Mouse (Mus musculus): ENCODE measurements around the gene Pex13. TPM values are rescaled to one million over a fixed set of nuclear protein-coding genes. Genes with fewer than 3 reads are reported as not detected.

The Pex13 gene
- polyA plus RNA-seq, 1 experiment from 2014 or later, result 34.1 TPM

GRCm38 (mm10) chr11:23664232-23664631 lies 1.5 kb downstream of the Pex13 start:
- Histone ChIP-seq H3K27me3 (ENCODE audit: control insufficient read depth, insufficient read depth, low read depth, low read length) (no peaks in the 10 kb centered on the region), H3K4me2 (ENCODE audit: low read length) (no peak overlapping the region), H3K9ac (ENCODE audit: low read depth, low read length) (no peak overlapping the region), H3K9me3 (replicated peaks; ENCODE audit: control insufficient read depth, low read length, poor library complexity, severe bottlenecking) (no peaks in the 10 kb centered on the region), H3K27ac (ENCODE audit: low read length) (no peak overlapping the region), H3K4me3 (ENCODE audit: low read depth, low read length) (no peak overlapping the region), H3K36me3 (ENCODE audit: control insufficient read depth, insufficient read depth, low read length) (no peaks in the 10 kb centered on the region), H3K4me1 (ENCODE audit: control insufficient read depth, insufficient read depth, low read length) (peaks cover 24% of the 10 kb centered on the region)
- no peak for ATAC-seq

GRCm38 (mm10) chr11:23657791-23658190 lies 8.0 kb downstream of the Pex13 start:
- no peaks in the 10 kb centered on the region for H3K36me3 ChIP-seq (ENCODE audit: control insufficient read depth, insufficient read depth, low read length)
- H3K9ac ChIP-seq (ENCODE audit: low read depth, low read length), result no peak overlapping the region
- WGBS, result 91% methylated on average over 2 of the region's 2 CpGs
- no peaks in the 10 kb centered on the region for H3K27me3 ChIP-seq (ENCODE audit: control insufficient read depth, insufficient read depth, low read depth, low read length)
- ATAC-seq, result no peak
- no peak overlapping the region for H3K27ac ChIP-seq (ENCODE audit: low read length)
- no peak overlapping the region for H3K4me3 ChIP-seq (ENCODE audit: low read depth, low read length)
- H3K9me3 ChIP-seq (replicated peaks; ENCODE audit: control insufficient read depth, low read length, poor library complexity, severe bottlenecking), result no peaks in the 10 kb centered on the region
- 0 out of 2 replicates have a peak, but pooled peaks cover 3% of the 10 kb centered on the region for H3K4me1 ChIP-seq (ENCODE audit: control insufficient read depth, insufficient read depth, low read length)
- H3K4me2 ChIP-seq (ENCODE audit: low read length), result no peak overlapping the region

GRCm38 (mm10) chr11:23653666-23654065 lies 12.1 kb downstream of the Pex13 start:
- no peak for ATAC-seq
- H3K36me3 ChIP-seq (ENCODE audit: control insufficient read depth, insufficient read depth, low read length), result peaks cover 7% of the 10 kb centered on the region; the same call in 1 of the 2 replicates
- WGBS, result 77% methylated on average over 3 of the region's 3 CpGs
- H3K4me3 ChIP-seq (ENCODE audit: low read depth, low read length), result no peak overlapping the region
- H3K27ac ChIP-seq (ENCODE audit: low read length), result no peak overlapping the region
- no peaks in the 10 kb centered on the region for H3K4me1 ChIP-seq (ENCODE audit: control insufficient read depth, insufficient read depth, low read length)
- H3K9me3 ChIP-seq (replicated peaks; ENCODE audit: control insufficient read depth, low read length, poor library complexity, severe bottlenecking), result no peaks in the 10 kb centered on the region
- no peaks in the 10 kb centered on the region for H3K27me3 ChIP-seq (ENCODE audit: control insufficient read depth, insufficient read depth, low read depth, low read length)
- no peak overlapping the region for H3K4me2 ChIP-seq (ENCODE audit: low read length)
- H3K9ac ChIP-seq (ENCODE audit: low read depth, low read length), result no peak overlapping the region

- Histone ChIP-seq H3K9ac (ENCODE audit: low read depth, low read length) (no peak overlapping the region), H3K27me3 (ENCODE audit: control insufficient read depth, insufficient read depth, low read depth, low read length) (no peaks in the 10 kb centered on the region), H3K4me3 (ENCODE audit: low read depth, low read length) (no peak overlapping the region), H3K27ac (ENCODE audit: low read length) (no peak overlapping the region), H3K4me1 (ENCODE audit: control insufficient read depth, insufficient read depth, low read length) (no peaks in the 10 kb centered on the region), H3K36me3 (ENCODE audit: control insufficient read depth, insufficient read depth, low read length) (peaks cover 9% of the 10 kb centered on the region; the same call in 1 of the 2 replicates), H3K4me2 (ENCODE audit: low read length) (no peak overlapping the region), H3K9me3 (replicated peaks; ENCODE audit: control insufficient read depth, low read length, poor library complexity, severe bottlenecking) (no peaks in the 10 kb centered on the region)
- ATAC-seq, result no peak
- 94% methylated on average over 3 of the region's 3 CpGs for WGBS
Measured at GRCm38 (mm10) chr11:23647835-23648234, 17.9 kb downstream of the Pex13 start.

- Histone ChIP-seq H3K4me2 (ENCODE audit: low read length) (no peak overlapping the region), H3K27ac (ENCODE audit: low read length) (no peak overlapping the region), H3K36me3 (ENCODE audit: control insufficient read depth, insufficient read depth, low read length) (peaks cover 9% of the 10 kb centered on the region; the same call in 1 of the 2 replicates), H3K4me1 (ENCODE audit: control insufficient read depth, insufficient read depth, low read length) (no peaks in the 10 kb centered on the region), H3K9ac (ENCODE audit: low read depth, low read length) (no peak overlapping the region), H3K9me3 (replicated peaks; ENCODE audit: control insufficient read depth, low read length, poor library complexity, severe bottlenecking) (no peaks in the 10 kb centered on the region), H3K4me3 (ENCODE audit: low read depth, low read length) (no peak overlapping the region), H3K27me3 (ENCODE audit: control insufficient read depth, insufficient read depth, low read depth, low read length) (no peaks in the 10 kb centered on the region)
- ATAC-seq, result no peak
Measured at GRCm38 (mm10) chr11:23647431-23647830, 18.3 kb downstream of the Pex13 start.

GRCm38 (mm10) chr11:23634573-23634972 lies 31.2 kb downstream of the Pex13 start:
- no peak overlapping the region for H3K9ac ChIP-seq (ENCODE audit: low read depth, low read length)
- H3K4me1 ChIP-seq (ENCODE audit: control insufficient read depth, insufficient read depth, low read length), result peaks cover 12% of the 10 kb centered on the region
- H3K4me3 ChIP-seq (ENCODE audit: low read depth, low read length), result no peak overlapping the region
- H3K4me2 ChIP-seq (ENCODE audit: low read length), result no peak overlapping the region
- no peak for ATAC-seq
- no peaks in the 10 kb centered on the region for H3K9me3 ChIP-seq (replicated peaks; ENCODE audit: control insufficient read depth, low read length, poor library complexity, severe bottlenecking)
- H3K36me3 ChIP-seq (ENCODE audit: control insufficient read depth, insufficient read depth, low read length), result no peaks in the 10 kb centered on the region
- 75% methylated on average over 8 of the region's 8 CpGs for WGBS
- H3K27me3 ChIP-seq (ENCODE audit: control insufficient read depth, insufficient read depth, low read depth, low read length), result no peaks in the 10 kb centered on the region
- no peak overlapping the region for H3K27ac ChIP-seq (ENCODE audit: low read length)

- Histone ChIP-seq H3K27me3 (ENCODE audit: control insufficient read depth, insufficient read depth, low read depth, low read length) (no peaks in the 10 kb centered on the region), H3K27ac (ENCODE audit: low read length) (peak overlapping the region; percentile 97), H3K9me3 (replicated peaks; ENCODE audit: control insufficient read depth, low read length, poor library complexity, severe bottlenecking) (no peaks in the 10 kb centered on the region), H3K36me3 (ENCODE audit: control insufficient read depth, insufficient read depth, low read length) (no peaks in the 10 kb centered on the region), H3K9ac (ENCODE audit: low read depth, low read length) (peak overlapping the region; percentile 56), H3K4me2 (ENCODE audit: low read length) (peak overlapping the region; percentile 57), H3K4me3 (ENCODE audit: low read depth, low read length) (peak overlapping the region; percentile 96), H3K4me1 (ENCODE audit: control insufficient read depth, insufficient read depth, low read length) (peaks cover 12% of the 10 kb centered on the region)
- 8% methylated on average over 7 of the region's 7 CpGs for WGBS
- peak; percentile 37; the same call in 1 of the 2 replicates for ATAC-seq
Measured at GRCm38 (mm10) chr11:23633879-23634215, 31.9 kb downstream of the Pex13 start.

- Histone ChIP-seq H3K4me3 (ENCODE audit: low read depth, low read length) (peak within 1 kb of the TSS; percentile 96), H3K4me2 (ENCODE audit: low read length) (peak within 1 kb of the TSS; percentile 64), H3K36me3 (ENCODE audit: control insufficient read depth, insufficient read depth, low read length) (0 out of 2 replicates have a peak, but pooled peaks cover 4% of the 10 kb centered on the region), H3K9me3 (replicated peaks; ENCODE audit: control insufficient read depth, low read length, poor library complexity, severe bottlenecking) (no peaks in the 10 kb centered on the region), H3K9ac (ENCODE audit: low read depth, low read length) (peak within 1 kb of the TSS; percentile 94), H3K4me1 (ENCODE audit: control insufficient read depth, insufficient read depth, low read length) (peaks cover 12% of the 10 kb centered on the region), H3K27me3 (ENCODE audit: control insufficient read depth, insufficient read depth, low read depth, low read length) (no peaks in the 10 kb centered on the region), H3K27ac (ENCODE audit: low read length) (peak within 1 kb of the TSS; percentile 97)
- ATAC-seq, result peak; percentile 100
- under 1% methylated on average over 78 of the region's 103 CpGs for WGBS
Measured at GRCm38 (mm10) chr11:23632945-23633878, 32.5 kb downstream of the Pex13 start, which contains the start of gene 0610010F05Rik. 0610010F05Rik (minus strand) TSS chr11:23633639.

- Histone ChIP-seq H3K36me3 (ENCODE audit: control insufficient read depth, insufficient read depth, low read length) (peaks cover 8% of the 10 kb centered on the region; the same call in 1 of the 2 replicates), H3K4me3 (ENCODE audit: low read depth, low read length) (no peak overlapping the region), H3K9me3 (replicated peaks; ENCODE audit: control insufficient read depth, low read length, poor library complexity, severe bottlenecking) (no peaks in the 10 kb centered on the region), H3K4me1 (ENCODE audit: control insufficient read depth, insufficient read depth, low read length) (peaks cover 12% of the 10 kb centered on the region), H3K4me2 (ENCODE audit: low read length) (no peak overlapping the region), H3K9ac (ENCODE audit: low read depth, low read length) (no peak overlapping the region), H3K27me3 (ENCODE audit: control insufficient read depth, insufficient read depth, low read depth, low read length) (no peaks in the 10 kb centered on the region), H3K27ac (ENCODE audit: low read length) (no peak overlapping the region)
- ATAC-seq, result no peak
Measured at GRCm38 (mm10) chr11:23630664-23631063, 35.1 kb downstream of the Pex13 start.

All from midbrain, embryonic 16.5 days (tissue).